Mouse (Mus musculus) olfactory bulb, adult 2 months (tissue): Measurements from ENCODE around the gene Kctd7. TPM values are rescaled to one million over a fixed set of nuclear protein-coding genes. Genes with fewer than 3 reads are reported as not detected.

ENCODE experiments used
- H3K27ac ChIP-seq: fragments of 200-500 bp; 2 replicates; pipeline ENCODE4 v1.5.1; 2012; ENCODE audit warnings: low read depth, low read length; ENCODE audit not compliant: insufficient read depth
- H3K4me1 ChIP-seq: fragments of 200-500 bp; 2 replicates; pipeline ENCODE4 v1.6.1; 2012; ENCODE audit warnings: low read length; ENCODE audit not compliant: control insufficient read depth, insufficient read depth
- H3K4me3 ChIP-seq: fragments of 200-500 bp; 2 replicates; pipeline ENCODE4 v1.5.1; 2012; ENCODE audit warnings: mild to moderate bottlenecking, low read depth, low read length, moderate library complexity; ENCODE audit not compliant: insufficient read depth
- CTCF ChIP-seq: fragments of 200-500 bp; IDR thresholded peaks from 2 replicates; pipeline ENCODE4 v1.5.1; 2012; ENCODE audit warnings: low read depth, mild to moderate bottlenecking, low read length, moderate library complexity; ENCODE audit not compliant: insufficient read depth
- POLR2A ChIP-seq: fragments of 200-500 bp; IDR thresholded peaks from 2 replicates; pipeline ENCODE4 v1.6.1; 2012; ENCODE audit warnings: mild to moderate bottlenecking, low read depth, low read length, moderate library complexity; ENCODE audit not compliant: insufficient read depth
- WGBS: fragments of 180-500 bp; shearing (Covaris S2); methylation state at CpG from one replicate; pipeline ENCODE4 v1.1.7; 2018; 5-methylcytosine and 5-hydroxymethylcytosine counted together
- polyA plus RNA-seq: library from polyadenylated mRNA; stranded (reverse); fragments of >200 nt; gene quantifications from 2 replicates; pipeline ENCODE4 v1.2.4, GENCODE M21; 2012; ENCODE audit warnings: low replicate concordance; ENCODE audit not compliant: missing spikeins, insufficient read depth, insufficient read length

Kctd7 gene
- polyA plus RNA-seq, 1 experiment, result not detected

DNA sequence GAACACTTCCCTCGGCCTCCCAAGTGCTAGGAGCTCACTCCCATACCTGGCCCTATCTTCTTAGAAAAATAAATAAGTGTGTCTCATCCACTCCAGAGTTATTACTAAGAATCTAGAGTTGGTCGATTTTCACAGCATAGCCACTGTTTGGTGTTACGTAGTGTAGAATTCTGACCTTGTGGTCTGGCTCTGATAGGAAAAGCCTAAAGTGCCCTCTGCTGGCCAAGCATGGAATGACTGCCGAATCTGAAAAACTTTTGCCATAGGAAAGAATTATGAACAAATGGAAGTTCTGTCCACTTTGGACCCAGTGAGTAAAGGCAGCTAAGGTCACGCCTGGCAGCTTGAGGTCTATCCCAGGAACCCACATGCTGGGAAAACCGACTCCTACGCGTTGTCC is 5.3 kb upstream of the Kctd7 start:
- whole genome bisulfite sequencing, result 21% methylated on average over 8 of the region's 8 CpGs
- H3K4me3 ChIP-seq, result no peak overlapping the region
- H3K4me1 ChIP-seq, result peaks cover 5% of the 10 kb centered on the region
- TF ChIP-seq POLR2A (no peak), CTCF (no peak)
- no peak overlapping the region for H3K27ac ChIP-seq

DNA sequence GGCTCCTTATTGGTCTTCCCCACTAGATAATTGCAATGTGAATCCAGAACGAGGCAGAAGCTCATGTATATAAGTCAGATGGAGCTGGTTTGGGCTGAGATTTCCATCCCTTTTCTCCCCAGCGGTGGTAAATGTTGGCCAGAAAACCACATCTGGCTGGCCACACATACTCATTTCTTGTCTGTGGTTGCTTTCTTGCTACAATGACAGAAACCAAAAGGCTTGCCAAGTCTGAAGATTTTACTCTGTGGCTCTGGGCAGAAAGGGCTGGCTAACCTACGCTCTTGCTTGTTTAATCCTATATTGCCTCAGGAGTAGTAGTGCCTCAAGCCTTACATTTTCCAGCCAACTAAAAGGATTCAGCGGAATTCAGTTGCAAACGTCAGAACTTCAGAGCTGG is 3.5 kb upstream of the Kctd7 start:
- Histone ChIP-seq H3K4me3 (no peak overlapping the region), H3K4me1 (peaks cover 9% of the 10 kb centered on the region), H3K27ac (no peak overlapping the region)
- TF ChIP-seq CTCF (no peak), POLR2A (no peak)
- 74% methylated on average over 5 of the region's 5 CpGs for WGBS

GRCm38 (mm10) chr5:130142041-130142440 is 2.6 kb upstream of the Kctd7 start:
- Histone ChIP-seq H3K4me3 (no peak overlapping the region), H3K4me1 (peaks cover 9% of the 10 kb centered on the region), H3K27ac (no peak overlapping the region)
- TF ChIP-seq CTCF, result no peak
- TF ChIP-seq POLR2A, result no peak
- WGBS, result 59% methylated on average over 4 of the region's 4 CpGs

DNA sequence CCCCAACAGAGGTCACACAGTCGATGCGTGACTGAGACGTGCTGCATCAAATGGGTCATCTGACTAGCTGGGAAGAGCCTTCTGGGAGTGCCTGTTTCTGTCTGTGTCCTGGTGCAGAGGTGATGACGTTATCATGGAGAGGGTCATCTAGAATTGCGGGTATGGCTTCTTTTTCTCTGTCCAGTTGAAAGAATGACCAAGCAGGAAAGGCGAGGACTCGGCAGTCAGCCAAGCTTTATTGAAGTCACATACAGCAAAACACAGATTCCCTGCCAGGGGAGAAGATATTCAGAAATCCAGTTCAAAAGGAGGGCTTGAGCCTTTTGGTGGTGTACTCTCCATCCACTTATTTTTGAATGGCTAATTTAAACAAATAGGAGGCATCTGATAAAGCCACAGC is 1.6 kb upstream of the Kctd7 start:
- Histone ChIP-seq H3K27ac (no peak overlapping the region), H3K4me1 (peaks cover 16% of the 10 kb centered on the region), H3K4me3 (no peak overlapping the region)
- WGBS, result 93% methylated on average over 7 of the region's 7 CpGs
- TF ChIP-seq CTCF (no peak), POLR2A (no peak)

- under 1% methylated on average over 20 of the region's 20 CpGs for WGBS
- Histone ChIP-seq H3K4me1 (peaks cover 16% of the 10 kb centered on the region), H3K27ac (peak overlapping the region; percentile 79), H3K4me3 (peak overlapping the region; percentile 66)
- TF ChIP-seq CTCF (no peak), POLR2A (0 out of 2 replicates have a peak, but pooled peaks have one; percentile 7)
Measured at GRCm38 (mm10) chr5:130143977-130144333, 706 bp upstream of the Kctd7 start.

GRCm38 (mm10) chr5:130145961-130146360 is 1.3 kb downstream of the Kctd7 start:
- H3K4me1 ChIP-seq, result peaks cover 16% of the 10 kb centered on the region
- TF ChIP-seq CTCF, result no peak
- TF ChIP-seq POLR2A, result no peak
- WGBS, result 61% methylated on average over 8 of the region's 8 CpGs
- H3K27ac ChIP-seq, result no peak overlapping the region
- H3K4me3 ChIP-seq, result peak overlapping the region; percentile 5; the same call in 1 of the 2 replicates

- Histone ChIP-seq H3K4me3 (no peak overlapping the region), H3K27ac (no peak overlapping the region), H3K4me1 (peaks cover 10% of the 10 kb centered on the region)
- no peak for TF ChIP-seq POLR2A
- TF ChIP-seq CTCF, result no peak
- WGBS, result 80% methylated on average over 7 of the region's 7 CpGs
Measured at GRCm38 (mm10) chr5:130149726-130150310, 5.2 kb downstream of the Kctd7 start.

DNA sequence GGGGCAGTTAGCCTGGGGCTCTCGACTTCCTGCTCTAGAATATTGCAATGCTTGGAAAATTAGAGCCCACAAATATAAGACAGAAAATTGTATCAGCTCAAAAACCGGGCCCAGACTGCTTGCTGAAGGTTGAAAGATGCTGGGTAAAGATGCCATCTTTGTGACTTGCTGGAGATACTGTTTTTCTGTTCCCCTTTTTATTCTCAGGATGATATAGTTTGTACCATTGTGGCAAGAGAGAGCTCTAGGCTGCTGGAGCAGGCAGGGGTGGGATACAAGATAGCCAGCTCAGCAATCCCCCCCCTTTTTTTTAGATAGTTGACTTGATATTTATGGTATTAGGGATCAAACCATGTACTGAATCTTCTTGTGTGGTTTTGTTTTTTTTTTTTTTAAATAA is 9.6 kb downstream of the Kctd7 start:
- TF ChIP-seq POLR2A (no peak), CTCF (no peak)
- no peaks in the 10 kb centered on the region for H3K4me1 ChIP-seq
- no peak overlapping the region for H3K4me3 ChIP-seq
- H3K27ac ChIP-seq, result no peak overlapping the region
- WGBS, result 85% methylated on average over 2 of the region's 2 CpGs

DNA sequence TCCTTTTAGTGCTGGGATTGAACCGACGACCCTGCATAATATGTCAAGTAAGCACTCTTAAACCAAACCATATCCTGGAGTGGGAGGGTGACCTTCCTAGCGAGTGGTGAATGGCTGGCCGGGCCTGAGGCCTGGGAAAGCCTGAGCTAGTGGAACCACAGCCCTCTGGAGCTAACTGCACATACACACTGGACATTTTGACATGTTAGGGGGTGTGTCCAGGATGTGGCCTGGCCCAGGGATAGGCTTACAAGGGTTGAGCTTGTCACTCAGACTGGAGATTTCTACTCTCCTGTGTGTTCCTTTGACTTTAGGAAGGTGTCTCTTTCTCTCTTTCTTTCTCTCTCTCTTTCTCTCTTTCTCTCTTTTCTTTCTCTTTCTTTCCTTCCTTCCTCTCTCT is 13.9 kb downstream of the Kctd7 start:
- TF ChIP-seq POLR2A (no peak), CTCF (no peak)
- Histone ChIP-seq H3K4me3 (no peak overlapping the region), H3K4me1 (no peaks in the 10 kb centered on the region), H3K27ac (no peak overlapping the region)
- 81% methylated on average over 4 of the region's 4 CpGs for WGBS

DNA sequence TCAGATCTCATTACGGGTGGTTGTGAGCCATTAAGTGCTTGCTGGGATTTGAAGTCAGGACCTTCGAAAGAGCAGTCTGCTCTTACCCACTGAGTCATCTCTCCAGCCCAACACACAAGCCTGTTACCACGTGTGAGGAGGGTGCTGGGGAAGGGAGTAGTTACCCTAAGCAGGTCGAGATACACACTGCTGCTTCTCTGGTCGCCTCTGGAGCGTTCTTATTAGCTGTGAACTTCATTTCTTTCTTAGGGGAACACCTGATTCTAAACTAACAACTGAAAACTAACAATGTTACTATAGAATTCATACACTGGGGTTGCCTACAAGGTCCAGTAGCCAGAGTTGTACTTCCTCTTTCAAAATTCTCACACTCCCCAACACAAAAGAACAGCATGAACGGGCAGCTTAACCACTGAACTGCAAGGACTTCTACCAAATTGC is 15.1 kb downstream of the Kctd7 start:
- TF ChIP-seq POLR2A, result no peak
- TF ChIP-seq CTCF, result no peak
- H3K4me1 ChIP-seq, result no peaks in the 10 kb centered on the region
- no peak overlapping the region for H3K4me3 ChIP-seq
- H3K27ac ChIP-seq, result no peak overlapping the region
- 62% methylated on average over 7 of the region's 7 CpGs for WGBS
